Mouse (Mus musculus) urinary bladder, postnatal 25 days (tissue): ENCODE results near the gene Fsd1l.

Source experiments
- DNase-seq: peaks from one replicate; pipeline ENCODE4 v3.0.0; 2022; ENCODE audit warnings: low spot score

Gene Fsd1l

DNA sequence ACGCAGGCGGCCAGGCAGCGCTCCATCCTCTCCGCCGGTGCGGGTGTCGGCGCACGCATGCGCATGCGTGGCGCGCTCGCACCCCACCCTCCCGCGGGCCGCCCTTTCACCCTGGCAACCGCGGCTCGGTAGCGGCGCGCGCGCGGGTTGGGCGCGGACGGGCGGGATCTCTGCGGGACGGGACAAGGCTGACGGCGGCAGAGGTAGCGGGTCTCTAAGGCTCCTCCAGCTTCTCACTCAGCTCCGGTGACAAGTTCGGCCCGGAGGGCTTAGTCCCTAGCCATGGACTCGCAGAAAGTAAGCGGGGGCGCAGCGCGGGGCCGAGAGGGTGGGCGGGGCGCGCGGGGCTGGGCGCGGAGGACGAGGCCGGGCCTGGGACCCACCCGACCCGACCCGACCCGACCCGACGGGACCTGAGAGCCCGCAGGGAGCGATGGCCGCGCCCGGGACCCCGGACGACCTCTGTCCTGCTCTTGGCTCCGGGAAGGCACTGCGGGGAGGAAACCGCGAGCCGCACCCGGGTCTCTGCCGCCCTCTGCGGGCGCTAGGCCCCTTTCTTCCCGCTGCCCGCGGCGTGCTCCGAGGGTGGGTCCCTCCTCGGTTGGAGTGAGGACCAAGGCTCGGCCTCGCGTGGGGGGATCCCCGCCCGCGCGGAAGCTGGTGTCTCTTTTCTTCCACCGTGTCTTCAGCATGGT lies at the start of gene Fsd1l:
TSS of gene Fsd1l (plus strand) at position 156 of the 695 bp plus-strand sequence.
- DNase-seq: peak; percentile 69

DNA sequence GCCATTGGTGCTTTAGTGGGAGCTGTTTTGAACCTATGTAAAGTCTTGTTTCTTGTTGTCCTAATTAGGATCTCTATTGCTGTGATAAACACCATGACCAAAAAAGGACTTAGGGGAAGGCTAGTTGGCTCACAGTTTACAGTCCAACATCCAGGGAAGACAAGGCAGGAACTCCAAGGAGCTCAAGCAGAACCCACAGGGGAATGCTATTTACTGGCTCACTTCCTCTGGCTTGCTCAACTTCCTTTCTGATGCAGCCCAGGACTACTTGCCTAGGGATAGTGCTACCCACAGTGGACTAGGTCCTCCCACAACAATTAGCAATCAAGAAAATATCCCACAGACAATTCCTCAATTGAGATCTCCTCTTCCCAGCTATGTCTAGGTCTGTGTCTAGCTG lies 43.6 kb upstream of the Fsd1l start:
- no peak for DNase-seq

DNA sequence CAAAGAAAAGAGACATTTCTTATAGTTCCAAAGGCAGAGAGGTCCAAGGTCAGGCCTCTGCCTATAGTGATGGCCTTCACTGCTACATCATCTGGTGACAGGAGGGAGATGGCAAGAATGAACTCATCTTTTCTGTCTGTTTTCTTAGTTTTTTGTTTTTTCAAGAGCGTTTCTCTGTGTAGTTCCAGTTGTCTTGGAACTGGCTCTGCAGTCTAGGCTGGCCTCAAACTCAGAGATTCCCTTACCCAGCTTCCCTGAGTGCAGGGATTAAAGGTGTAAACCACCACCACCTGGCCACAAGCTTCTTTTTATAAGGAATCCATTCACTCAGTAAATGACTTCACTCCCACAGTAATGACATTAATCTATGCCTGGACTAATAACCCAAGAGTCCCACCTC lies 42.3 kb upstream of the Fsd1l start:
- no peak for DNase-seq

DNA sequence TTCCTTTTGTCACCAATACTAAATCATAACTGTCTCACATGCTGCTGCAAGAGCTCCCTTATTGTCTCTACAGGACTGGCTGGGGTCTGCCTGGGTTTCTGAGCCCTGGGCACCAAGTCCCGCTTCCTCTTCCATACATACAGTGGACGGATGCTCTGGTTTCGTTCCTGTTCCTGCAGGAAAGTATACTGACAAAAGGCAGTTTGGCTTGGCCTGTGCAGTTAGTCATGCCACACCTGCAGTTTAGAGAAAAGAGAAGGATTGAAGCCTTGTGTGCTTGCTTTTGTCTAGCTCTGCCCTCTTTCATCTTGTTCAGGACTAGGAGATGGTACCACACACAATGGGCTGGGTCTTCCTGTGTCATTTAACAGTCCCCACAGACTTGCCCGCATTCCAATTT lies 41.8 kb upstream of the Fsd1l start:
- no peak for DNase-seq

DNA sequence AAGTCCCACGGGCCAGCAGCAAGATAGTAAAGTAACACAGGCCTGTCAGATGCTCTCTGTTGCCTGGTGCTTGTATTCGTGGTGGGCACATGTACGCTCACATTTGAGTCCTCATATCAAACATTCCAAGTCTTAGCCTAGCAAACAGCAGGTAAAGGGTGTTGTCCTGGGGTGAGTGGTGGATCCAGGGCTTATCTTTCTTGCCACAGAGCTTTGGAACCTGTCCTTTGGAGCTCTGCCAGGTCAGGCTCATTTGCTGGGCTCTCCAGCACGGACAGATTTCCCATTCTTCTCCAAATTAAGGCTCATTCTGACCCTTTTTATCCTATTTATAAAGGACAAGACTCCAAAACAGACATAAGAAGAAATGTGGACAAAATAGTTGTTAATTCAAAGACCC lies 41.1 kb upstream of the Fsd1l start:
- DNase-seq: no peak

DNA sequence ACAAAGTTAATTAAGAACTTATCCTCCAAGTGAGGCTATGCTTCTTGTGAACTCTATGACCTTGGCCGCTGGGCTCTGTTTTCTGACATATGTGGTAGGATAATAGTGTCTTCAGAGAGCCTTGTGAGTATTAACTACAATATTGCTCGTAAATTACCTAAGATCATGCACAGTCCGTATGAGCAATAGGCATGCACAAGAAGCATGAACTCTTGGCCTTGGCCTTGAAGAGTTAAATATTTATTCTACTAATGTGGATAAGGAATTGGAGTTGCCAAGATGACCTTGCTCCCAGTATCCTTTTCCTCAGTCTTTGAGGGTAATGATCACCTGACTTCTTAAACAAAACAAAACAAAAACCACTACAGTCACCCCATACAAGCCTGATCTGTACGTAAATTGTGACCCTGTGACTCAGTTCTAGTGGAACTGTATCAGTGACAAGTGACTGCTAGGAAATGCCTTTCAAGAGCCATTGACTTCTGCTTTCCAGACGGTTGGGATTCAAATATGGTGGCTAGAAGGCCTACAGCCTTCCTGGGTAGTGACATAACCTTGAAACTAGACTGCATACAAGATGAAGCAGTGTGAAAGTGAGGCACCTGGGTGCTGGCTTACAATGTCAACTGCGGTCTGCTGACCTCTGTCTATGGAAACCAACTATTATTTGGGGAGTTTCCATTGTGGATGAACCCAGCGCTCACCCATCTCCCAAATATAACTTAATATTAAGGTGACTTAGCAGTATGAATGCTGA lies 40.4 kb upstream of the Fsd1l start:
- no peak for DNase-seq

DNA sequence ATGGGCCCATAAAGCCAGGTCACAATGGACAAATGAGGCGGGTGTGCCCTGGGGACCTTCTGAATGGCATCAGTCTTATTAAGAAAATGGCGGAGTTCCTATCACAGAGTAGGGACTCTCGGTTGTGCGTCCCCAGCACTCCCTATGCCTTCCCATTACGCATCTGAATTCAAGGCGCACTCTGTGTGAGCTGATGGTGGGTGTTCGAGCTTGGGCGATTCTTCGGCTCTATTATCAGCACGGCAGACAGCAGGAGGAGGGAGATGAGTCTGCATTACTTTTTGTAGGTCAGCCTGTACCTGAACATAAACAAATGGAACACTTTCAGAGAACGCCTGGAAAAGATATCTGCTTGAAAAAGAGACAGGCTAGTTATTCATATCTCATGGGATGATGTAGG lies 39.7 kb upstream of the Fsd1l start:
- no peak for DNase-seq

DNA sequence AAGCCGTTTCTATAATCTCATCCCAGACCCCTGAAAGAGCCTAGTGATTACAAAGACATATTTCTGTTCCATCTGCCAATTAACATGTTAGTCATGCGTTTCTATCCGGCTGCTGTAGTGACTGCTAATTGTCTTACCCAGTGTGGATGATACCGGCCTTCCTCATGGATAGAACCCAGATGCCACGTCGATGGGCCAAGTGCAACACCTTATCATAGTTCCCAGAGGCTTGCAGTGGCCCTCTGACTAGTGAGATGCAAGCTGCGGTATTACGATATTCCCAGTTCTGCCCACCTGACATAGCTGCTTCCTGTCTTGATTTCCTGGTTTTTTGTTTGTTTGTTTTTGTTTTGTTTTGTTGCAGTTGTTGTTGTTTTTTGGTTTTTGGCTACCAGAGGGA lies 39.3 kb upstream of the Fsd1l start:
- DNase-seq: no peak

- no peak for DNase-seq
These were observed 38.9 kb upstream of the Fsd1l start for GRCm38 (mm10) chr4:53592386-53592785.

DNA sequence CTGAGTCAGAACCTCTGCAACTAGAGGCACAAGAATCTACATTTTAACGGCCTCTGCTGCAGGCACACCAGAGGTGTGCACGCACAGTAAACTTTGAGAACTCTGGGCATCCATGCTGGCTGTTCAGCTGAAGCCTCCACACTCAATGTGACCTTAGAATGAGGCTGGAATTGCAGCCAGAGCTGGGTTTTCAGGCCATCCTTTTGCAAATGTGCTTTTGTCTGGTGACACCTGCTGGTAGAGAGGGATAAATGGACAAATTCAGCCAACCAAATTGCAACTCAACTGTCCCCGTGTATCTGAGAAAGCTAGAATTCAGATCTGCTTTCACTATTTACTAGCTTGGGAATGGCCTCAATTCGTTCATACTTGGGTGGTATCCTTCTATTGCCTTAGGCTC lies 37.1 kb upstream of the Fsd1l start:
- peak; percentile 19 for DNase-seq

DNA sequence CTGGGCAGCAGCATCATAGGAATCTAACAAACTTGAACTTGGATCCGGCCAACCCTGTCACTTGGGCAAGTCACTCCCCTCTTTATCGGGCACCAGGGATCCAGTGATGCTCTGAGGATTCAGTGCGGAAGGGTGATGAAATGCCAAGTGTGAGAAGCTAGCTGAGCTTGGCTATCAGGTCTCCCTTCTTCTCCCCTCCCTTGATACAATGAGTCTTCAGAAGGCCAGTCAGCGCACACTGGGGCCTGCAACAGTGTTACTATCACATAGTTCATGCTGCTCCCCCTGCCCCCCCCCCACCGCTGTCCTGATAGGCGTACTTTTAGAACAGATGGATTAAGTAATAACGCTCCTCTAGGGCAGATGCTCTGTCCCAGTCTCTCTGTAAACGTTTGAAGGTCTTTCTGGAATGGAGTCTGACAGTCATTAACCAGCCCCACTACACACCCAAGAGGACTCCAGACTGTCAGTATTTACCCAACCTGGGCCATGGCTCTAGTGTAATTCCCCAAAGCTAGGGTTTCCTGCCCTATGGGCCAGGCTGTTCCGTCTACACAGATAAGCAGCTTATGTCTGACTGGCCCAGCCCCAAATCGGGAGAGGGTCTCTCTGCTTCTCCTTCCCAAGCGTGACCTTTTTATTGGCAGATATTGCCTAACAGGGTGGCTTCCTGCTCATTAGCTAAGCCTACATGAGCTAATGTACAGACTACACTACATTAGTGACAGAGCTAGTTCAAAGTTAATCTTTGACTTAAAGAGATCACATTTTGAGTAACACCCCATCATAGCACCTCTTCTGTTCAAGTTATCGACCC lies 35.8 kb upstream of the Fsd1l start:
- DNase-seq: no peak

DNA sequence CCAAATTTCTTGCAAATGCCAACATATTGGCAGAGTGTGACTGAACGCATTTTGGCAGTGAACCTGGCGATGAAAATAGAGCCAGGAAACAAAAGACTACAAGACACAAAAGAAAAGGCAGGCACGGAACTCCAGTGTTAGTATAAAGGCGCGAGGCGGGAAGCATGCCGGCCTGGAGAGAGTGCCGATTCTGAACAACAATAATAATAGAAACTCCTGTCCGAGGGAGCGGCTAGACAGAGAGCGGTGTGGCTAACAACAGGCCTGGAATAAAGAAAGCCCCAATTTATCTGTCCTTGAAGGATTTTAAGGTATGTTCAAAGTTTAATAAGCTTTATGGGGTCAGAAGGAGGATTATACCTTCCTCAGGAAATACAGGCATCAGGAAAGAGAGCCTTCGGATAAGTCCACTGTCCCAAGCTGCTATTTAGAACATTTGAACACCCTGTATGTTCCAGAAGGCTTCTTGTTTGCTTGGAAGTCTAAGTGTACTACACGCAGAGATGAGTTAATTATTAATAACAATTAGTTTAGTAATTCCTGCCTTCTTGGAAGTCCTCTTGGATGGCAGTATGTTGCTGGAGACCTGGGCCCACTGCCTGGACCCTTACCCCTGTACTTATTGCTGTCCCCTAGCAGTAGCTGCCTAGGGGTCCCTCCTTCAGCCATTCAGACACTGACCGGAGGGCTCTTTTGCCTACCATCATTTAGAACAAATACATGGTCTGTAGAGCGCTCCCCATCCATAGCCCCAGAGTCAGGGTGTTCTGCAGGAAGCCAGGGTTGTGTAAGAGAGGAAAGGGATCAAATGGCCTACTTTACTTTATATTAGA lies 35.0 kb upstream of the Fsd1l start:
- DNase-seq: no peak

GRCm38 (mm10) chr4:53600462-53600861 lies 30.8 kb upstream of the Fsd1l start:
- no peak for DNase-seq

GRCm38 (mm10) chr4:53614576-53615225 lies 16.6 kb upstream of the Fsd1l start:
- no peak for DNase-seq

- DNase-seq: no peak
These were observed 13.3 kb upstream of the Fsd1l start for GRCm38 (mm10) chr4:53617968-53618367.

DNA sequence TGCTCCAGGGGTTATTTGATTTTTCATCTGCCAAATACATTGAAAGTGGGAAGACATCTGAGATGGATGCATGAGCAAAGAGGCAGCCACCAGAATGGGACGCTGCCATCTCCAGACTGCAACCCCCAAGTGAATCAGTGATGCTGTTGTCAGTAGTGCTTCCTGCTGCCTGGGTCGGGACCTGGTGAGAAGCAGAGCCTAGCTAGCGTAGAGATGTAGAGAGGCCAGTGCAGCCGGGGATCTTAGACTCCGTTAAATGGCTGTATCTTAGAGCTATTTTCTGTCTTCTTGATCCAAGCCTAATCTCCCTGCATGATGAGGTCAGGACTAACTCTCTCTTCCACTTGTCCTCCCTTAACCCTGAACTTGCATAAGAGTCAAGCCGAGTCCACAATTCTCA lies 11.2 kb upstream of the Fsd1l start:
- no peak for DNase-seq

DNA sequence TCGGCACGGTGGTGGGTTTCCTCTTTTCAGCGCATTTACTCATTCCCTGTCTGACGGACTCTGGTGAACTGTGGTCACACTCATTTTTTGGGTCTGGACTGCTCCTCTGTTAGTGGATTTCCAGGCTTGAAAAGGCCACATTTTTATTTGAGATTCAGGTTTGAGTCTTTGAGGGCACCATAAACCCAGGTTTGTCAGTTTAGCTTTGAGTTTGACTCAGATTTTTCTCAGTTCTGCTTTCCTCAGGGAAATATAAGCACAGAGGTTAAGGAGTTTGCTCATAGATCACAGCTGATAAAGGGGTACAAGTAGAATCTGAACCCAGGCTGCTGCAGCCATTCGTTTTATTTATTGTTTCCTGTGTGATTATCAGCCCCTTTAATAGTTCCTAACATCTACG lies 10.2 kb upstream of the Fsd1l start:
- DNase-seq: no peak

GRCm38 (mm10) chr4:53621490-53621889 lies 9.8 kb upstream of the Fsd1l start:
- no peak for DNase-seq

DNA sequence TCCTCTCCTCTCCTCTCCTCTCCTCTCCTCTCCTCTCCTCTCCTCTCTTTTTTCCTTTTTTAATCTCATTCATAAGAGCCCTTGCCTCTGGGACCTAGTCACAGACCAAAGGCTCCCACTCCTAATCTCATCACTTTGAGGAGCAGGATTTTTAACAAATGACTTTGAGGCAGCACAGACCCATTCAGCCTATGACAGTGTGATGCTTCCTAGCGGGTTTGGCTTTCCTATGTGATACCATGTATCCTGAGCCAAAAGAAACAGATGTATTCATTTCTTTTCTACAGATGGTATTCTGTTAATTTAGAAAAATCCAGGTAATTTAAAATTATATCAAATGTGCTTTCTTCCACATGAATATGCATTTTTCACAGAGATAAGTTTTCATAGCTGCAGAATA lies 7.6 kb upstream of the Fsd1l start:
- DNase-seq: no peak

GRCm38 (mm10) chr4:53624816-53625215 lies 6.5 kb upstream of the Fsd1l start:
- no peak for DNase-seq

DNA sequence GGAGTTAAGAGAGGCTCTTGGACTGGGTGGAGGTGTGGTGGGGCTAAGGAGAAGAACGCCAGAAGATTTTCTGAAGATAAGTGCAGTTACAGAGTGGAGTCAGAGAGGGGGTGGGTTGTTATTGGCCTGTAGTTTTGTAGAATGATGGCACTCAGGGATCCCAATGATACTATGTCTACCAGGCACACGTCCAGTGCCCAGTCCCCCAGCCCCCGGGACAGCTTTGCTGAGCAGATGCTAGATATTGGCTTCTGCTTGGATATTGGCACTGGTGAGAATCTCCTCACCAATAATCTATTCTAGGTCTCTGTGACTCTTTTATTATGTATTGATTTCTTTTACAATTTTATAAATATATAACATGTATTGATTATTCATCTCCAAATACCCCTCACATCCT lies 6.0 kb upstream of the Fsd1l start:
- DNase-seq: no peak

DNA sequence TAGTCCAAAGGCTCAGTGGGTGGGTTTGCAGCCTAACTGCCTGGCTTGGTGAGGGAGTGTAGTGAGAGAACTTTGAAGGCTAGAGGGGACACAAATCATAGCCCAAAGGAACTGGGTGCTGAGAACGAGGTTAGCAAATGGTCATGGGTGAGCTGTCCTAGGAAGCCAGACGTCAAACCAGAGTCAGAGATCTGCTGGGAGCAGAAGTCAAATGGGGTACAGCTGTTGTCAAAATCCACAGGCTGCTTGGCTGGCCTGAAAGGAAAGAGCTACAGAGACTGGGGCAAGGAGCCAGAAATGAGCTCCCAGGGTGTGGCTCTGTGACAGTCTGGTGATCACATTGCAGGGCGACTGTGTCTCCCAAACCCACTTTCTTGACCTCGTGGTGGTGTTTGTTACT lies 2.3 kb upstream of the Fsd1l start:
- no peak for DNase-seq
